Mouse (Mus musculus) heart, postnatal 0 days (tissue): ENCODE data around the gene Tmub2. TPM values are rescaled to one million over a fixed set of nuclear protein-coding genes. Genes with fewer than 3 reads are reported as not detected.

Experiments
- ATAC-seq: fragments of 200-750 bp; cut with Nextera tagmentation; 2 replicates; pipeline ENCODE4 v1.8.0; 2017; ENCODE audit warnings: low read depth, moderate number of reproducible peaks, moderate library complexity; ENCODE audit not compliant: insufficient read depth
- DNase-seq: peaks from one replicate; pipeline ENCODE4 v3.0.0-alpha.2; 2016; ENCODE audit warnings: low spot score
- H3K27ac ChIP-seq: fragments of 300-500 bp; sonication (generic); 2 replicates; pipeline ENCODE4 v1.5.1; 2014; ENCODE audit warnings: low read depth, mild to moderate bottlenecking
- H3K27me3 ChIP-seq: fragments of 300-500 bp; sonication (generic); 2 replicates; pipeline ENCODE4 v1.6.1; 2014; ENCODE audit warnings: low read length, mixed read lengths; ENCODE audit not compliant: control insufficient read depth, insufficient read depth
- H3K36me3 ChIP-seq: fragments of 300-500 bp; sonication (generic); replicated peaks from 2 replicates; pipeline ENCODE4 v1.6.1; 2014; ENCODE audit warnings: low read length, mixed read lengths; ENCODE audit not compliant: control insufficient read depth, insufficient read depth
- H3K4me1 ChIP-seq: fragments of 300-500 bp; sonication (generic); 2 replicates; pipeline ENCODE4 v1.6.1; 2014; ENCODE audit warnings: antibody characterized with exemption; ENCODE audit not compliant: control insufficient read depth, insufficient read depth
- H3K4me2 ChIP-seq: fragments of 300-500 bp; sonication (generic); 2 replicates; pipeline ENCODE4 v1.6.1; 2014; ENCODE audit warnings: low read depth, mild to moderate bottlenecking, low read length, moderate library complexity
- H3K4me3 ChIP-seq: fragments of 300-500 bp; sonication (generic); 2 replicates; pipeline ENCODE4 v1.5.1; 2014; ENCODE audit warnings: low read depth, low read length
- H3K9ac ChIP-seq: fragments of 300-500 bp; sonication (generic); replicated peaks from 2 replicates; pipeline ENCODE4 v1.6.1; 2014; ENCODE audit warnings: low read depth, low read length, mixed read lengths
- H3K9me3 ChIP-seq: fragments of 300-500 bp; sonication (generic); replicated peaks from 2 replicates; pipeline ENCODE4 v1.6.1; 2016; ENCODE audit warnings: low read length; ENCODE audit not compliant: control insufficient read depth
- CTCF ChIP-seq: IDR thresholded peaks from 2 replicates; pipeline ENCODE4 v1.5.1; 2016; ENCODE audit warnings: antibody characterized with exemption, control low read depth, low read depth
- EP300 ChIP-seq: IDR thresholded peaks from 2 replicates; pipeline ENCODE4 v1.6.1; 2016; ENCODE audit warnings: antibody characterized with exemption, low read depth
- WGBS: fragments of 180-500 bp; shearing (Covaris S2); extraction: QIAGEN DNeasy Blood & Tissue Kit; methylation state at CpG from one replicate; pipeline ENCODE4 v1.1.7; 2014; 5-methylcytosine and 5-hydroxymethylcytosine counted together
- polyA plus RNA-seq: library from polyadenylated mRNA; unstranded; fragments of >200 nt; fragmentation: Nextera tagmentation; extraction: Ambion mirVana; gene quantifications from 2 replicates; pipeline ENCODE4 v1.2.1, GENCODE M21; 2015
- total RNA-seq: library from RNA; depleted of rRNA; stranded (reverse); fragments of >200 nt; gene quantifications from 2 replicates; pipeline ENCODE4 v1.2.3, GENCODE M21; 2014; ENCODE audit warnings: low replicate concordance

Tmub2 gene
- total and polyA plus RNA-seq, 2 experiments from 2014 or later = 29.8 to 57.4 TPM

- TF ChIP-seq CTCF (no peak), EP300 (no peak)
- Histone ChIP-seq H3K27me3 (no peaks in the 10 kb centered on the region), H3K9ac (no peak overlapping the region), H3K4me1 (peaks cover 11% of the 10 kb centered on the region; the same call in 1 of the 2 replicates), H3K36me3 (no peaks in the 10 kb centered on the region), H3K9me3 (no peaks in the 10 kb centered on the region), H3K4me2 (no peak overlapping the region), H3K4me3 (no peak overlapping the region), H3K27ac (no peak overlapping the region)
- no peak for ATAC-seq
- 22% methylated on average over 4 of the region's 4 CpGs for WGBS
- DNase-seq = no peak
These were observed 47.1 kb downstream of the Tmub2 start for GRCm38 (mm10) chr11:102331806-102332205.

GRCm38 (mm10) chr11:102333061-102333460 lies 48.3 kb downstream of the Tmub2 start:
- no peak overlapping the region for H3K27ac ChIP-seq
- H3K9ac ChIP-seq = no peak overlapping the region
- H3K36me3 ChIP-seq = no peaks in the 10 kb centered on the region
- no peak overlapping the region for H3K4me3 ChIP-seq
- peaks cover 11% of the 10 kb centered on the region; the same call in 1 of the 2 replicates for H3K4me1 ChIP-seq
- ATAC-seq (no peak), DNase-seq (no peak)
- no peaks in the 10 kb centered on the region for H3K9me3 ChIP-seq
- TF ChIP-seq CTCF = no peak
- TF ChIP-seq EP300 = no peak
- H3K4me2 ChIP-seq = no peak overlapping the region
- no peaks in the 10 kb centered on the region for H3K27me3 ChIP-seq

GRCm38 (mm10) chr11:102334010-102334409 lies 49.3 kb downstream of the Tmub2 start:
- ATAC-seq = no peak
- no peak for TF ChIP-seq CTCF
- TF ChIP-seq EP300 = no peak
- Histone ChIP-seq H3K27ac (no peak overlapping the region), H3K4me1 (peaks cover 18% of the 10 kb centered on the region), H3K4me3 (no peak overlapping the region), H3K9me3 (no peaks in the 10 kb centered on the region), H3K36me3 (no peaks in the 10 kb centered on the region), H3K4me2 (no peak overlapping the region), H3K27me3 (no peaks in the 10 kb centered on the region), H3K9ac (no peak overlapping the region)
- DNase-seq = no peak
- WGBS = 67% methylated on average over 4 of the region's 4 CpGs

GRCm38 (mm10) chr11:102334973-102335700 lies 50.4 kb downstream of the Tmub2 start:
- Histone ChIP-seq H3K27ac (peak overlapping the region; percentile 59), H3K27me3 (no peaks in the 10 kb centered on the region), H3K36me3 (no peaks in the 10 kb centered on the region), H3K9ac (no peak overlapping the region), H3K4me2 (no peak overlapping the region), H3K4me3 (no peak overlapping the region), H3K4me1 (peaks cover 22% of the 10 kb centered on the region), H3K9me3 (no peaks in the 10 kb centered on the region)
- TF ChIP-seq CTCF (no peak), EP300 (no peak)
- peak; percentile 48 for DNase-seq
- WGBS = 22% methylated on average over 9 of the region's 9 CpGs
- ATAC-seq = peak; percentile 57; the same call in 1 of the 2 replicates

GRCm38 (mm10) chr11:102336191-102336590 lies 51.5 kb downstream of the Tmub2 start:
- TF ChIP-seq CTCF = no peak
- no peak for TF ChIP-seq EP300
- Histone ChIP-seq H3K4me2 (no peak overlapping the region), H3K27me3 (no peaks in the 10 kb centered on the region), H3K27ac (no peak overlapping the region), H3K4me1 (peaks cover 22% of the 10 kb centered on the region), H3K4me3 (no peak overlapping the region), H3K36me3 (no peaks in the 10 kb centered on the region), H3K9me3 (no peaks in the 10 kb centered on the region), H3K9ac (no peak overlapping the region)
- no peak for ATAC-seq
- DNase-seq = no peak
- WGBS = 58% methylated on average over 1 of the region's 1 CpGs

DNA sequence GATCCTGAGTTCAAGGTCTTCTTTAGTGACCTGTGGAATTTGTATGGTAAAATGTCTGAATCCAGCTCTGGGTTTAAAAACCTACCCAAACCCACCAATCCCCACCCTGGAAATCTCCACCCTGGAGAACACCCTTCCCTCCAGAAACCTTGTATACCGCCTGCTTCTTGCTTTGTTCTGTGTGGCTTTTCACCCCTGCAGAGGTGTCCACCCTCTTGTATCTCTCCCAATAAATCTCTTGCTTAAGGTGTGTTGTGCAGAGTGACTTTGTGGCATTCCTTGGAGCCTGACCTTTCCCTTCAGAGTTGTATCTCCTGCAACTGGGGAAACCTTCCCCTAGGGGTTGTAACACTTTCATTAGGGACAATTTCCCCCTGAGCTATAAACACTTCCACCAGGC lies 53.2 kb downstream of the Tmub2 start:
- H3K9ac ChIP-seq = no peak overlapping the region
- DNase-seq (no peak), ATAC-seq (no peak)
- peaks cover 22% of the 10 kb centered on the region for H3K4me1 ChIP-seq
- WGBS = 72% methylated on average over 1 of the region's 1 CpGs
- no peaks in the 10 kb centered on the region for H3K36me3 ChIP-seq
- H3K4me2 ChIP-seq = no peak overlapping the region
- TF ChIP-seq CTCF = no peak
- no peak for TF ChIP-seq EP300
- H3K27me3 ChIP-seq = no peaks in the 10 kb centered on the region
- no peak overlapping the region for H3K27ac ChIP-seq
- H3K4me3 ChIP-seq = no peak overlapping the region
- H3K9me3 ChIP-seq = no peaks in the 10 kb centered on the region
